Comparison of ENCODE assay signal across 7 mouse cellular contexts in the genomic region with DNA sequence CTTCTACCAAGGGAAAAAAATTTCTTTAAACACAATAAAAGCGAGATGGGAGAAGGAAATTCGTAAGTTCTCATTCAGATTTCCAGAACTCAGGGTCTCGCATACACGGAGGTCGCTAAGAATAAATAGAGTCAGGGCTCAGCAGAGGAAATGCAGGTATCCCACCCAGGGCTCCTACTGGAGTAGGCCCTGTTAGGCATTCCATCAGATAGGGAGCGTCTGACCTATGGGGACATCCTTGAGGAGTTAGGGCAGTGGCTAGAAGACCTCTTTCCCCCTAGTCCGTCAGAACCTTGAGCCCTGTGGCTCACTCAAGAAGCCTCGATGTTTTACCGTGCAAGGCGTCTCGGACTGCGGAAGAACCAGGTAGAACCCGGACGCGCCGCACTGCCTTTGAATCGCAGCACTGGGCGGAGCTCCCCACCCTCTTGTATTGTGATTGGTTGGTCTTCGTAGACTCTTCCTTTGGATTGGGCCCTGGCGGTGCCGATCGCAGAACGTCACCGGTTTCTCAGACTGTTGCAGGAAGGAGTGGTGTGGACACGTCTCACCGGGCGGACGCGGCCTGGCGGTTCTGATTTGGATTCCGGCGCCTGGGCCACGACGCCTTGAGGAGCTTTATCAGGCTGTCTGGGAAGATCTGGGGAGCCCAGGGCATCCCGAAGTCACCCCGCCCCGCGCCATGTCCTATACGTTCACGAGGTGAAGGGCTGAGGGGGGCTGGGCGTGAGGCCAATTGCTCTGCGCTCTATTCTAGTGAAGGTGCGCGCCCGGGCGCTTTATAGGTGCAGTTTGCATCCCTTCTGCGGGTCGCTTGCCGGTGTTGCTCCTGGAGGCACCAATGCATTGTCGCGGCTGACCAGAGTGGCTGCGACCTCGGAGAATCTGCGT. TPM values are rescaled to one million over a fixed set of nuclear protein-coding genes. Genes with fewer than 3 reads are reported as not detected.
DNase-seq lines count a peak whose midpoint lies in the region; ATAC-seq lines count a peak whose summit lies in the region.

Gene Hltf, plus strand, starts transcription at position 506 of the 891 bp plus-strand sequence.

- peaks cover 3% of the 10 kb centered on the region; the same call in 1 of the 2 replicates for H3K36me3 ChIP-seq in intestine, embryonic 16.5 days (ENCODE audit: control insufficient read depth, insufficient read depth, low read length)
- H3K36me3 ChIP-seq in midbrain, embryonic 11.5 days (ENCODE audit: control insufficient read depth, insufficient read depth, low read length): 0 out of 2 replicates have a peak, but pooled peaks cover 2% of the 10 kb centered on the region

- H3K27me3 ChIP-seq in intestine, embryonic 16.5 days (replicated peaks; ENCODE audit: control insufficient read depth, insufficient read depth, low read length): no peaks in the 10 kb centered on the region
- H3K27me3 ChIP-seq in midbrain, embryonic 11.5 days (ENCODE audit: control insufficient read depth, insufficient read depth, low read length): no peaks in the 10 kb centered on the region

- peak within 1 kb of the TSS; percentile 88 for H3K9ac ChIP-seq in intestine, embryonic 16.5 days (ENCODE audit: low read depth, low read length)
- peak within 1 kb of the TSS; percentile 77 for H3K9ac ChIP-seq in midbrain, embryonic 11.5 days (ENCODE audit: low read length)

- H3K4me3 ChIP-seq in intestine, embryonic 16.5 days (ENCODE audit: low read length): peak within 1 kb of the TSS; percentile 83
- peak within 1 kb of the TSS; percentile 76 for H3K4me3 ChIP-seq in midbrain, embryonic 11.5 days (ENCODE audit: low read depth, low read length)

- H3K9me3 ChIP-seq in intestine, embryonic 16.5 days (ENCODE audit: control insufficient read depth, low read length): no peaks in the 10 kb centered on the region
- no peaks in the 10 kb centered on the region for H3K9me3 ChIP-seq in midbrain, embryonic 11.5 days (ENCODE audit: control insufficient read depth, low read length)

- peak; percentile 100 for ATAC-seq in intestine, embryonic 16.5 days
- ATAC-seq in midbrain, embryonic 11.5 days (ENCODE audit: low FRiP score): peak; percentile 100

- peak; percentile 93 for DNase-seq in adrenal gland, adult 8-10 months
- DNase-seq in embryo, embryonic 9.5 days (ENCODE audit: extremely low spot score): peak; percentile 92
- peak; percentile 75 to 89 for DNase-seq in gastrocnemius, postnatal 4 days (ENCODE audit: low spot score in 2 of 2)
- peak; percentile 93 to 96 for DNase-seq in left cerebral cortex, postnatal 36 days (ENCODE audit: low spot score in 2 of 2)
- peak; percentile 99 for DNase-seq in midbrain, embryonic 11.5 days (ENCODE audit: low spot score, missing footprints)
- peak; percentile 90 for DNase-seq in skeletal muscle tissue, adult 2 months (ENCODE audit: low read depth, low spot score)

- under 1% methylated on average over 50 of the region's 54 CpGs for WGBS in intestine, embryonic 16.5 days
- under 1% methylated on average over 48 of the region's 54 CpGs for WGBS in midbrain, embryonic 11.5 days

- H3K4me2 ChIP-seq in intestine, embryonic 16.5 days (ENCODE audit: low read depth, low read length): peak within 1 kb of the TSS; percentile 67
- H3K4me2 ChIP-seq in midbrain, embryonic 11.5 days: peak within 1 kb of the TSS; percentile 56

- H3K4me1 ChIP-seq in intestine, embryonic 16.5 days (ENCODE audit: control insufficient read depth, insufficient read depth, low read length): peaks cover 5% of the 10 kb centered on the region
- H3K4me1 ChIP-seq in midbrain, embryonic 11.5 days (ENCODE audit: control insufficient read depth, insufficient read depth, low read length): peaks cover 6% of the 10 kb centered on the region

- peak within 1 kb of the TSS; percentile 70; the same call in 1 of the 2 replicates for H3K27ac ChIP-seq in intestine, embryonic 16.5 days (ENCODE audit: low read length)
- peak within 1 kb of the TSS; percentile 68 for H3K27ac ChIP-seq in midbrain, embryonic 11.5 days (ENCODE audit: low read depth, low read length)

- intact Hi-C loops in left cerebral cortex, postnatal 36 days (cut with DNase I): no loop called here

RNA-seq across cellular contexts. Expression of gene Hltf, which starts in this region (rescaled TPM):
- 10 to 100 TPM; 26.9 to 30.1 (median 30.0) TPM for total RNA-seq in adrenal gland, adult 8-10 months (2022)
- 10 to 100 TPM in 1 of 2 experiments, 1 to 10 TPM in 1; 9.3 to 12.0 TPM for total RNA-seq in gastrocnemius, postnatal 4 days (2021)
- 14.0 and 16.3 TPM in 2 replicates for polyA plus RNA-seq in intestine, embryonic 16.5 days (2015; fragmentation: Nextera tagmentation; extraction: Ambion mirVana)
- 10 to 100 TPM; 16.2 to 23.9 TPM for total RNA-seq in left cerebral cortex, postnatal 36 days (2021)
- polyA plus RNA-seq in midbrain, embryonic 11.5 days (2014; fragmentation: Nextera tagmentation; extraction: Ambion mirVana): 20.1 and 27.5 TPM in 2 replicates

Comparison
In these comparisons a context has a peak if more than half of its experiments do, and no peak if none do; other contexts are left out.
1. Peak in every context shown above with its lines: DNase-seq, ATAC-seq, H3K4me3 ChIP-seq and H3K27ac ChIP-seq.